Mouse (Mus musculus) limb, embryonic 14.5 days (tissue): ENCODE measurements around the gene Lmbrd2. TPM values are rescaled to one million over a fixed set of nuclear protein-coding genes. Genes with fewer than 3 reads are reported as not detected.

Experiments
- ATAC-seq: fragments of 200-750 bp; cut with Nextera tagmentation; 2 replicates; pipeline ENCODE4 v1.8.0; 2017; ENCODE audit warnings: low read depth, moderate number of reproducible peaks, moderate TSS enrichment; ENCODE audit not compliant: low FRiP score
- DNase-seq: peaks from one replicate; pipeline ENCODE4 v3.0.0-alpha.2; 2015; ENCODE audit warnings: low spot score
- H3K27ac ChIP-seq: fragments of 300-500 bp; sonication (generic); replicated peaks from 2 replicates; pipeline ENCODE4 v1.5.1; 2014; ENCODE audit warnings: low read depth, mild to moderate bottlenecking, low read length, moderate library complexity, mixed read lengths
- H3K27me3 ChIP-seq: fragments of 300-500 bp; sonication (generic); 2 replicates; pipeline ENCODE4 v1.6.1; 2014; ENCODE audit warnings: low read length, mixed read lengths; ENCODE audit not compliant: control insufficient read depth, insufficient read depth
- H3K36me3 ChIP-seq: fragments of 300-500 bp; sonication (generic); 2 replicates; pipeline ENCODE4 v1.6.1; 2014; ENCODE audit warnings: mild to moderate bottlenecking, low read length, moderate library complexity, mixed read lengths; ENCODE audit not compliant: control insufficient read depth, insufficient read depth
- H3K4me1 ChIP-seq: fragments of 300-500 bp; sonication (generic); 2 replicates; pipeline ENCODE4 v1.6.1; 2014; ENCODE audit warnings: antibody characterized with exemption, low read length, mixed read lengths; ENCODE audit not compliant: control insufficient read depth, insufficient read depth
- H3K4me2 ChIP-seq: fragments of 300-500 bp; sonication (generic); replicated peaks from 2 replicates; pipeline ENCODE4 v1.6.1; 2014; ENCODE audit warnings: low read depth, mild to moderate bottlenecking, low read length, moderate library complexity; ENCODE audit not compliant: severe bottlenecking
- H3K4me3 ChIP-seq: fragments of 300-500 bp; sonication (generic); replicated peaks from 2 replicates; pipeline ENCODE4 v1.5.1; 2014; ENCODE audit warnings: low read length
- H3K9ac ChIP-seq: fragments of 300-500 bp; sonication (generic); 2 replicates; pipeline ENCODE4 v1.6.1; 2014; ENCODE audit warnings: mild to moderate bottlenecking, low read depth, low read length, moderate library complexity; ENCODE audit not compliant: severe bottlenecking
- H3K9me3 ChIP-seq: fragments of 300-500 bp; sonication (generic); 2 replicates; pipeline ENCODE4 v1.6.1; 2016; ENCODE audit warnings: low read length; ENCODE audit not compliant: control insufficient read depth
- POLR2A ChIP-seq: fragments of 200-500 bp; IDR thresholded peaks from 2 replicates; pipeline ENCODE4 v1.8.0; 2012; ENCODE audit warnings: inconsistent platforms, mild to moderate bottlenecking, moderate library complexity, borderline replicate concordance; ENCODE audit not compliant: insufficient read depth, insufficient read length; ENCODE audit errors: extremely low read depth
- WGBS: fragments of 180-500 bp; shearing (Covaris S2); extraction: QIAGEN DNeasy Blood & Tissue Kit; methylation state at CpG from one replicate; pipeline ENCODE4 v1.1.7; 2014; 5-methylcytosine and 5-hydroxymethylcytosine counted together
- polyA plus RNA-seq, 2 experiments: library from polyadenylated mRNA; depleted of rRNA in 1 of 2; stranded (reverse) in 1 of 2; unstranded in 1 of 2; fragments of >200 nt; fragmentation: Nextera tagmentation in 1 of 2; extraction: Ambion mirVana in 1 of 2; gene quantifications; 2 replicates each; pipeline versions ENCODE4 v1.2.1 to v1.2.3; 2012 to 2014

Gene Lmbrd2
- polyA plus RNA-seq (2012; rRNA removed) (7.4 and 7.6 TPM in 2 replicates), polyA plus RNA-seq (2014; fragmentation: Nextera tagmentation; extraction: Ambion mirVana) (3.5 and 4.0 TPM in 2 replicates)

DNA sequence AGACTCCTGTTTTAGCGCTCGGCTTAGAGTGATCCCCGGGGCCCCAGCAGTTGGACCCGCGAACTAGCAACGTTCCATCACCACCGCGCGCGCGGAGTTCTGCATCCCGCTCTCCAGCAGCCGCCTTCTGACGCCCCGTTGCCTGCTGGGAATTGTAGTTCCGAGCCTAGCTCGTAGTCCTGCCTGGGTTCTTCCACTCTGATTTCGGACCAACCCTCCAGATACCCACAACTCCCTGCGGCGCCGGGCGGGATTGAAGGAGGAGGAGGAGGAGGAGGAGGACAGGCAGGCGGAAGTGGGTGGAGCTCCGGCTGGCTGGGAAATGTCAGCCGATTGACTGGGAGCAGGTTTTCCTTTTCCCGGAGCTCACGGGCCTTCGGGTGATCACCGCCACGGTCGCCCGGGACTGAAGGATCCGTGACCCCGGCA is at the start of gene Lmbrd2:
Gene Lmbrd2 (plus strand): TSS at position 299 of the 429 bp plus-strand sequence.
- peaks cover 32% of the 10 kb centered on the region for H3K36me3 ChIP-seq
- TF ChIP-seq POLR2A = 0 out of 2 replicates have a peak, but pooled peaks have one; percentile 4
- H3K27ac ChIP-seq = peak within 1 kb of the TSS; percentile 39
- H3K9ac ChIP-seq = peak within 1 kb of the TSS; percentile 74
- H3K4me2 ChIP-seq = peak within 1 kb of the TSS; percentile 87
- no peaks in the 10 kb centered on the region for H3K27me3 ChIP-seq
- ATAC-seq (peak; percentile 98), DNase-seq (peak; percentile 98)
- WGBS = under 1% methylated on average over 32 of the region's 34 CpGs
- no peaks in the 10 kb centered on the region for H3K9me3 ChIP-seq
- peaks cover 4% of the 10 kb centered on the region for H3K4me1 ChIP-seq
- H3K4me3 ChIP-seq = peak within 1 kb of the TSS; percentile 70

DNA sequence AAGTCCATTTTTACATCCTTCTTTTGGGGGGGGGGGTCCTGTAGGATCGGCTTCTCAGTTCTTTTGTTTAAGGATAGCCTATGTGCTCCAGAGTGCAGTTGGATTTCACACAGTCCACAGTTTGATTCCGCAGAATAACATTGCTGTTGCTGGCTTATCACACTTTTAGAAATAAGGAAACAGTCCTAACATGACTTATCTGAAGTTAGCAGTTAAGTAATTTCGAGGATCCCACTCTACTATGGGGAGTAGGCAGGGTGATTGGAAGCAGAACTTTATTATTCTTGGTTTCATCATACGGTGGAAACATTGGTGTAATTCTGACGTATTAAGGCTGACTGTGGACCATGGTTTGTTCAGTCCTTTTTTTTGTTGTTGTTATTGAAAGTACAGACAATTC is 49.7 kb upstream of the Lmbrd2 start:
- Histone ChIP-seq H3K9me3 (no peaks in the 10 kb centered on the region), H3K4me1 (no peaks in the 10 kb centered on the region; the same call in 1 of the 2 replicates), H3K4me2 (no peak overlapping the region), H3K36me3 (peaks cover 50% of the 10 kb centered on the region), H3K4me3 (no peak overlapping the region), H3K27me3 (no peaks in the 10 kb centered on the region), H3K27ac (no peak overlapping the region), H3K9ac (no peak overlapping the region)
- WGBS = 91% methylated on average over 5 of the region's 5 CpGs
- ATAC-seq (no peak), DNase-seq (no peak)
- no peak for TF ChIP-seq POLR2A

DNA sequence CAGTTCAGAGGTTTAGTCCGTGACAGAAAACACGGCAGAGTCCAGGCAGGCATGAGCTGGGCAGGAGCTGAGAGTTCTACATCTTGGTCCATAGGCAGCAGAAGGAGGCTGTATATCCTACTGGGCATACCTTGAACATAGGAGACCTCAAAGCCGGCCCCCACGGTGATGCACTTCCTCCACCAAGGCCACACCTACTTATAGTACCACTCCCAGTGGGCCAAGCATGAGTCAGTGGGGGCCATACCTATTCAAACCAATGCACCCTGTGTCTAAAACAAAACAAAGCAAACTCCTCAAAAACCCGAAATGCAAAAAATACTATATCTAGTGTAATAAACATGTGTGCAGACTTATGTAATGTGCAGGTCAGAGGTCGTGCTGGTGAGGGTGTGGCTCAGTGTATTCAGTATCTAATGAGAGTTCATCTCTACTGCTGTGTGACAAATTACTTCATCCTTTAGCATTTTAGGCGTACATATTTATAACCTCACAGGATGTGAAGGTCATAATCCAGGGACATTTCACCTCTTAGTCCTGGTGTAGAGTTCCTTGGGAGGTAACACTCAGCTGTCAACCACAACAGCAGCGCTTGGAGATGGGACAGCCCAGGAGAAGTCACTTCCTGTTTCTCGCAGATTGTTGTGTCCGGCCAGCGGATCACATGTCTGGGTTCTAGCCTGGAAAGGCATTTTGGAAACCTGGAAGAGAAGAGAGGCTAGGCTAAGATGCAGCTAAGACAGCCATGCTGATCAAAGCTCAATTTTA is 46.6 kb upstream of the Lmbrd2 start:
- Histone ChIP-seq H3K27me3 (no peaks in the 10 kb centered on the region), H3K4me3 (no peak overlapping the region), H3K9me3 (no peaks in the 10 kb centered on the region), H3K9ac (no peak overlapping the region), H3K27ac (no peak overlapping the region), H3K4me1 (no peaks in the 10 kb centered on the region; the same call in 1 of the 2 replicates), H3K4me2 (no peak overlapping the region), H3K36me3 (peaks cover 49% of the 10 kb centered on the region)
- 80% methylated on average over 11 of the region's 11 CpGs for WGBS
- DNase-seq = no peak
- TF ChIP-seq POLR2A = no peak
- ATAC-seq = no peak

GRCm38 (mm10) chr15:9094366-9094750 is 46.0 kb upstream of the Lmbrd2 start:
- WGBS = 26% methylated on average over 13 of the region's 13 CpGs
- Histone ChIP-seq H3K4me1 (no peaks in the 10 kb centered on the region; the same call in 1 of the 2 replicates), H3K27me3 (no peaks in the 10 kb centered on the region), H3K9ac (no peak overlapping the region), H3K36me3 (peaks cover 52% of the 10 kb centered on the region), H3K27ac (no peak overlapping the region), H3K4me3 (no peak overlapping the region), H3K9me3 (no peaks in the 10 kb centered on the region), H3K4me2 (no peak overlapping the region)
- ATAC-seq = peak; percentile 62; the same call in 1 of the 2 replicates
- TF ChIP-seq POLR2A = no peak
- DNase-seq = no peak

- no peaks in the 10 kb centered on the region for H3K9me3 ChIP-seq
- no peaks in the 10 kb centered on the region; the same call in 1 of the 2 replicates for H3K4me1 ChIP-seq
- 91% methylated on average over 4 of the region's 4 CpGs for WGBS
- DNase-seq (no peak), ATAC-seq (no peak)
- H3K36me3 ChIP-seq = peaks cover 64% of the 10 kb centered on the region
- no peak overlapping the region for H3K4me3 ChIP-seq
- no peak for TF ChIP-seq POLR2A
- H3K27me3 ChIP-seq = no peaks in the 10 kb centered on the region
- no peak overlapping the region for H3K27ac ChIP-seq
- no peak overlapping the region for H3K4me2 ChIP-seq
- H3K9ac ChIP-seq = no peak overlapping the region
These were observed 43.5 kb upstream of the Lmbrd2 start for GRCm38 (mm10) chr15:9096865-9097264.
